In the genomic region with DNA sequence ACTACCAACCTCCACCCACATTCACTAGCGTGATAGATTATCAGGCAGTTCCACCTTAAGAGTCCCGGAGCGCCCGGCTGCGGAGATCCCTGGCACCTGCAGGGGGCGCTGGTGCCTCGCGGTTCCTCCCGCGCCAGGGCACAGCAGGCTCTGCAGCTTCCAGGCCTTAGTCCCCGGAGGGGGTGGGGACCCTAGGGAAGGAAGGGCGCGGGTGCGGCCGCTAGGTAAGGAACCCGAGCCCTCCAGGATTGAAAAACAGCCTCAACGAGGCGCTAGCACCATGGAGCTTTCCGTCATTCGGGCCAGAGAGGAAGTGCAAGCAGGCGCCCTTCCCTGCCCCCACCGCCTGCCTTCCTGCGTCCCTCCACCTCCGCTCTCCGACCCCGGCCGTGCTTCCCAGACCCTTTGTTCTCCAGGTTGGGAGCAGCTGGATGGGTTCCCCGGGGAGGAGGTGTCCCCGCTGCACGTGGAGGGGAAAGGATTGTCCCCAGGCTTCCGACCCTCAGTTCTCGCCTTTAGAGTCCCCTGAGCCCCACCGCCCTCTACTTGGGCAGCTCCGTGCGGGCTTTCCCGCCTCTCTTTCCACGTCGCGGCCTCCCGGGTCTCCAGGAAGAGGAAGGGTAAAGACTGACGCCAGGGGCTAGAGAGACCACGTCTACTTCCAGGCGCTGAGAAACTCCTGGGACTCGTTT, we compare ENCODE assay signal across 8 mouse cellular contexts. TPM values are rescaled to one million over a fixed set of nuclear protein-coding genes. Genes with fewer than 3 reads are reported as not detected.
A peak's percentile ranks its signal among the peaks of the same experiment; 100 is the strongest.
DNase-seq lines count a peak whose midpoint lies in the region; ATAC-seq lines count a peak whose summit lies in the region.

No protein-coding gene starts in this region.

- H3K9me3 ChIP-seq in heart, embryonic 14.5 days (ENCODE audit: control insufficient read depth, low read length): no peaks in the 10 kb centered on the region
- H3K9me3 ChIP-seq in liver, embryonic 13.5 days (replicated peaks): no peaks in the 10 kb centered on the region
- no peaks in the 10 kb centered on the region for H3K9me3 ChIP-seq in stomach, embryonic 16.5 days (replicated peaks; ENCODE audit: control insufficient read depth, low read length)

- no peaks in the 10 kb centered on the region for H3K27me3 ChIP-seq in heart, embryonic 14.5 days (ENCODE audit: control insufficient read depth, insufficient read depth, low read length)
- peaks cover 79% of the 10 kb centered on the region for H3K27me3 ChIP-seq in liver, embryonic 13.5 days
- H3K27me3 ChIP-seq in stomach, embryonic 16.5 days (ENCODE audit: control insufficient read depth, insufficient read depth, low read length): no peaks in the 10 kb centered on the region

- H3K9ac ChIP-seq in heart, embryonic 14.5 days (ENCODE audit: low read length): peak overlapping the region; percentile 96
- H3K9ac ChIP-seq in liver, embryonic 13.5 days: peak overlapping the region; percentile 66
- H3K9ac ChIP-seq in stomach, embryonic 16.5 days (ENCODE audit: low read length): peak overlapping the region; percentile 95

- under 1% methylated on average over 44 of the region's 44 CpGs for WGBS in heart, embryonic 14.5 days
- under 1% methylated on average over 43 of the region's 44 CpGs for WGBS in liver, embryonic 13.5 days (ENCODE audit: insufficient replicate concordance)
- under 1% methylated on average over 44 of the region's 44 CpGs for WGBS in stomach, embryonic 16.5 days

- no peaks in the 10 kb centered on the region for H3K36me3 ChIP-seq in heart, embryonic 14.5 days (ENCODE audit: control insufficient read depth, insufficient read depth, low read length)
- no peaks in the 10 kb centered on the region for H3K36me3 ChIP-seq in liver, embryonic 13.5 days
- no peaks in the 10 kb centered on the region for H3K36me3 ChIP-seq in stomach, embryonic 16.5 days (ENCODE audit: control insufficient read depth, insufficient read depth, low read length)

- H3K4me3 ChIP-seq in heart, embryonic 14.5 days (ENCODE audit: control insufficient read depth in 1 of 2, insufficient read depth in 1 of 2, low read depth in 1 of 2, low read length in 2 of 2): peak overlapping the region; percentile 50 to 76
- peak overlapping the region; percentile 66 for H3K4me3 ChIP-seq in liver, embryonic 13.5 days (replicated peaks)
- peak overlapping the region; percentile 73 for H3K4me3 ChIP-seq in stomach, embryonic 16.5 days (replicated peaks; ENCODE audit: low read length)

- peak; percentile 92 for DNase-seq in CD4-positive helper T cell, adult 2 months (ENCODE audit: low read depth, low spot score)
- peak; percentile 86 for DNase-seq in brain, embryonic 18.5 days (ENCODE audit: low read depth, low spot score)
- DNase-seq in kidney, postnatal 14 days: peak; percentile 97
- peak; percentile 84 for DNase-seq in liver, embryonic 13.5 days
- DNase-seq in neural tube, embryonic 10.5 days (ENCODE audit: extremely low spot score, low spot score): peak; percentile 95

- peak; percentile 90 for ATAC-seq in erythroid progenitor cell, adult 5-6 weeks (replicated peaks; ENCODE audit: low FRiP score, poor library complexity, severe bottlenecking)
- peak; percentile 88 for ATAC-seq in heart, embryonic 14.5 days (ENCODE audit: insufficient number of reproducible peaks, insufficient read depth, low FRiP score, low read depth)
- peak; percentile 82 for ATAC-seq in liver, embryonic 13.5 days (ENCODE audit: low read depth)
- peak; percentile 92 for ATAC-seq in stomach, embryonic 16.5 days (ENCODE audit: insufficient read depth, low FRiP score)

- H3K4me1 ChIP-seq in heart, embryonic 14.5 days (ENCODE audit: control insufficient read depth in 2 of 2, insufficient read depth in 2 of 2, low read length in 2 of 2): peaks cover 7 to 8% of the 10 kb centered on the region in 2 experiments
- peaks cover 49% of the 10 kb centered on the region for H3K4me1 ChIP-seq in liver, embryonic 13.5 days (replicated peaks)
- H3K4me1 ChIP-seq in stomach, embryonic 16.5 days (ENCODE audit: control insufficient read depth, insufficient read depth, low read length): peaks cover 24% of the 10 kb centered on the region

- H3K4me2 ChIP-seq in heart, embryonic 14.5 days (ENCODE audit: low read length): peak overlapping the region; percentile 96
- H3K4me2 ChIP-seq in liver, embryonic 13.5 days: peak overlapping the region; percentile 87
- peak overlapping the region; percentile 99 for H3K4me2 ChIP-seq in stomach, embryonic 16.5 days (ENCODE audit: low read depth, low read length)

- peak overlapping the region; percentile 95 to 99 for H3K27ac ChIP-seq in heart, embryonic 14.5 days (replicated peaks in 1 of 2; ENCODE audit: control insufficient read depth in 1 of 2, insufficient read depth in 1 of 2, low read depth in 2 of 2, low read length in 2 of 2)
- peak overlapping the region; percentile 86 for H3K27ac ChIP-seq in liver, embryonic 13.5 days
- H3K27ac ChIP-seq in stomach, embryonic 16.5 days (ENCODE audit: low read length): peak overlapping the region; percentile 99

RNA-seq across cellular contexts. Expression of gene A930004D18Rik, which starts 9.9 kb away (rescaled TPM):
- total RNA-seq in erythroid progenitor cell, adult 5-6 weeks (2015; ENCODE audit: low replicate concordance): not detected in 2 replicates
- total RNA-seq in erythroid progenitor cell, adult 5-6 weeks (2017; ENCODE audit: low replicate concordance): not detected in 2 replicates
- 5.8 and 8.9 TPM in 2 replicates for polyA plus RNA-seq in heart, embryonic 14.5 days (2014; fragmentation: Nextera tagmentation; extraction: Ambion mirVana)
- 1.2 and 1.6 TPM in 2 replicates for polyA plus RNA-seq in liver, embryonic 13.5 days (2015; fragmentation: Nextera tagmentation; extraction: Ambion mirVana)
- 10.5 and 11.1 TPM in 2 replicates for polyA plus RNA-seq in stomach, embryonic 16.5 days (2015; fragmentation: Nextera tagmentation; extraction: Ambion mirVana)

RNA-seq across cellular contexts. Expression of gene Skida1, which starts 21.3 kb away (rescaled TPM):
- not detected in 2 replicates for total RNA-seq in erythroid progenitor cell, adult 5-6 weeks (2015; ENCODE audit: low replicate concordance)
- not detected in 2 replicates for total RNA-seq in erythroid progenitor cell, adult 5-6 weeks (2017; ENCODE audit: low replicate concordance)
- polyA plus RNA-seq in heart, embryonic 14.5 days (2014; fragmentation: Nextera tagmentation; extraction: Ambion mirVana): 4.7 and 6.4 TPM in 2 replicates
- 0.47 and 0.95 TPM in 2 replicates for polyA plus RNA-seq in liver, embryonic 13.5 days (2015; fragmentation: Nextera tagmentation; extraction: Ambion mirVana)
- polyA plus RNA-seq in stomach, embryonic 16.5 days (2015; fragmentation: Nextera tagmentation; extraction: Ambion mirVana): 3.6 TPM in 2 replicates

RNA-seq across cellular contexts. Expression of gene Mllt10, which starts 27.4 kb away (rescaled TPM):
- 122 and 125 TPM in 2 replicates for total RNA-seq in erythroid progenitor cell, adult 5-6 weeks (2015; ENCODE audit: low replicate concordance)
- 77.9 and 98.0 TPM in 2 replicates for total RNA-seq in erythroid progenitor cell, adult 5-6 weeks (2017; ENCODE audit: low replicate concordance)
- 24.4 and 27.1 TPM in 2 replicates for polyA plus RNA-seq in heart, embryonic 14.5 days (2014; fragmentation: Nextera tagmentation; extraction: Ambion mirVana)
- polyA plus RNA-seq in liver, embryonic 13.5 days (2015; fragmentation: Nextera tagmentation; extraction: Ambion mirVana): 29.1 and 34.3 TPM in 2 replicates
- polyA plus RNA-seq in stomach, embryonic 16.5 days (2015; fragmentation: Nextera tagmentation; extraction: Ambion mirVana): 39.1 and 50.0 TPM in 2 replicates

RNA-seq across cellular contexts. Expression of gene H2al2a, which starts 30.8 kb away (rescaled TPM):
- not detected in 2 replicates for total RNA-seq in erythroid progenitor cell, adult 5-6 weeks (2015; ENCODE audit: low replicate concordance)
- total RNA-seq in erythroid progenitor cell, adult 5-6 weeks (2017; ENCODE audit: low replicate concordance): not detected in 2 replicates
- not detected in 2 replicates for polyA plus RNA-seq in heart, embryonic 14.5 days (2014; fragmentation: Nextera tagmentation; extraction: Ambion mirVana)
- not detected in 2 replicates for polyA plus RNA-seq in liver, embryonic 13.5 days (2015; fragmentation: Nextera tagmentation; extraction: Ambion mirVana)
- polyA plus RNA-seq in stomach, embryonic 16.5 days (2015; fragmentation: Nextera tagmentation; extraction: Ambion mirVana): not detected in 2 replicates

Comparison
In these comparisons a context has a peak if more than half of its experiments do, and no peak if none do; other contexts are left out.
1. Peak in every context shown above with its lines: DNase-seq, ATAC-seq, H3K4me3 ChIP-seq and H3K27ac ChIP-seq.